Mouse (Mus musculus) bone marrow macrophage, adult 2 months (primary cell): ENCODE results near the gene Dnajb5. TPM values are rescaled to one million over a fixed set of nuclear protein-coding genes. Genes with fewer than 3 reads are reported as not detected.
A peak's percentile ranks its signal among the peaks of the same experiment; 100 is the strongest.

Source experiments
- H3K27ac ChIP-seq: 2 replicates; pipeline ENCODE4 v1.5.1; 2012; ENCODE audit warnings: low read depth, low read length; ENCODE audit not compliant: insufficient read depth
- H3K4me1 ChIP-seq: 2 replicates; pipeline ENCODE4 v1.6.1; 2012; ENCODE audit warnings: low read length; ENCODE audit not compliant: control insufficient read depth, insufficient read depth
- H3K4me3 ChIP-seq: 2 replicates; pipeline ENCODE4 v1.5.1; 2012; ENCODE audit warnings: mild to moderate bottlenecking, low read length, moderate library complexity; ENCODE audit not compliant: insufficient read depth
- CTCF ChIP-seq: IDR thresholded peaks from 2 replicates; pipeline ENCODE4 v1.5.1; 2012; ENCODE audit warnings: low read depth, mild to moderate bottlenecking, low read length, moderate library complexity
- POLR2A ChIP-seq: IDR thresholded peaks from 2 replicates; pipeline ENCODE4 v1.6.1; 2012; ENCODE audit warnings: mild to moderate bottlenecking, low read depth, low read length, borderline replicate concordance
- polyA plus RNA-seq: library from polyadenylated mRNA; stranded (reverse); fragments of >200 nt; gene quantifications from 2 replicates; pipeline ENCODE4 v1.2.4, GENCODE M21; 2012; ENCODE audit not compliant: missing spikeins, insufficient read depth, insufficient read length

The Dnajb5 gene
- polyA plus RNA-seq = 11.7 and 13.5 TPM in 2 replicates

DNA sequence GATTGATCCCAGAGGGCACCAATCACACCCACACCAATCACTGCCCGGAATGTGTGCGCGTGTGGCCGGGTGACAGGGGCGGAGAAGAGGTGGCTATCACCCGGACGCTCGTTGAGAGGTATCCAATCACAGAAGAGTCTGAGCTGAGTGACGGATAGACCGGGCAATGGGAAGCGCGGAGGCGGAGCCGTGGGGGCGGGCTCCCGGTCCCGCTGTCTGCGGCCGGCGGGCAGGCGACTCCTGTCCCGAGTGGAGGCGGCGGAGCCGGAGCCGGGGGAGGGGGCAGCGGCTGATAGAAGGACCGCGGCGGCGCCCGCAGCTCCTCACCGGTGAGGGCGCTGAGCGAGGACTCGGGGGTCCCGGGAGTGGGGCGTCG lies at the start of gene Dnajb5:
Gene Dnajb5 (plus strand): TSS at position 139 of the 376 bp plus-strand sequence.
- H3K4me1 ChIP-seq = peaks cover 10% of the 10 kb centered on the region
- no peak for TF ChIP-seq CTCF
- peak; percentile 80; the same call in 1 of the 2 replicates for TF ChIP-seq POLR2A
- H3K27ac ChIP-seq = peak within 1 kb of the TSS; percentile 53
- peak within 1 kb of the TSS; percentile 76 for H3K4me3 ChIP-seq

DNA sequence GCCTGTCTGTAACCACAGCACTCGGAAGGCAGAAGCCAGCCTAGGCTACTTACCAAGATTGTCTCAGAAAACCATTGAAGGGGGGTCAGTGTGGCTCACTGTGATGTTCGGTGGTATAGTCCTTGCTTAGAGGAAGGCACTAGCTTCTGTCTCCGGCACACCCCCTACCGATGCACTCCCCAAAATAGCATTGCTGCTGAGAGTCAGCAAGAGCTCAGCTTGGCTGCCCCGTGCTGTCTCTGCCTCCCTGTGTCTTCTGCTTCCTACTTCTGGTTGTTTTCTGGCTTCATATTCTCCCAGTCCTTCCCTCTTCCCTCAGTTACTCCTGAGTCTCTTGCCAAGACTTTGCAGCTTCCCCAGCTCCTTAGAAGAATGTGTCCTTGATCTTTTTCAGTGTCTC lies 48.7 kb upstream of the Dnajb5 start:
- Histone ChIP-seq H3K4me1 (peaks cover 5% of the 10 kb centered on the region; the same call in 1 of the 2 replicates), H3K27ac (no peak overlapping the region), H3K4me3 (no peak overlapping the region)
- TF ChIP-seq POLR2A (no peak), CTCF (no peak)

DNA sequence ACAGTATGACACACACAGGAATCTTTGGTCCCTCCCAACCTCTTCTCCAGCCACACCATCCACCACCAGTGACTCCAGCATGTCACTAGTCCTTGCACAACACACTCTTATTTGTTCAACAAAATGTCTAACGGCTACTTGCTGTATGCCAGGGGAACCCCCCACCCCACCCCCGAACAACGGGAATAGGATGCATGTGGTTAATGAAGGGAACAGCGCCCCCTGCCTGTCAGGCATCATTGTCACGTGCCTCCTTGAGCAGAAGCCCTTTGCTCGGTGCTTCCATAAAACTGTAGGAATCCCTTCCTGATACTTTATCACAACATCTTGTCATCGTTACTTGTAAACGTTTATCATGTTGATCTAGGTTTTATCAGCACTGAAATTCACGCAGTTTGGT lies 47.4 kb upstream of the Dnajb5 start:
- peaks cover 5% of the 10 kb centered on the region; the same call in 1 of the 2 replicates for H3K4me1 ChIP-seq
- TF ChIP-seq POLR2A (no peak), CTCF (peak; percentile 71)
- H3K27ac ChIP-seq = no peak overlapping the region
- H3K4me3 ChIP-seq = no peak overlapping the region

DNA sequence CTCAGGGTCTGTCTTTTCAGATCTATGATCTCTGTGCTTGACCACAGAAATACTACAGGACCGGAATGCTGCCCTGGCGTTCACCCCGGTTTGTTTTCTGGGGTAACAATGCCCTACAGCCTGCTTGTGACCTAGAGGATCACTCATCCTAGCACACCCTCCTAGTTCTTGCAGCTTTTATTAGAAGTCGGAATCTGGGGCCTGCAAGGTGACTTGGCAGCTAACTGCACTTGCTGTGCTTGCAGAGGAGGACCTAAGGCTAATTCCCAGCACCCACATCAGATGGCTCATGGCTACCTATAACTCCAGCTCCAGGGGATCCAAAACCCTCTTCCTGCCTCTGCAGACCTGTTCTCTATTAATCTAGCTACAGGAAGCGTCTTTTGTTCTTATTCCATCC lies 46.9 kb upstream of the Dnajb5 start:
- no peak overlapping the region for H3K4me3 ChIP-seq
- no peak overlapping the region for H3K27ac ChIP-seq
- TF ChIP-seq CTCF (no peak), POLR2A (no peak)
- peaks cover 5% of the 10 kb centered on the region; the same call in 1 of the 2 replicates for H3K4me1 ChIP-seq

GRCm38 (mm10) chr4:42903942-42904341 lies 45.7 kb upstream of the Dnajb5 start:
- no peak overlapping the region for H3K27ac ChIP-seq
- H3K4me1 ChIP-seq = peaks cover 5% of the 10 kb centered on the region; the same call in 1 of the 2 replicates
- no peak overlapping the region for H3K4me3 ChIP-seq
- TF ChIP-seq POLR2A = no peak
- TF ChIP-seq CTCF = no peak

DNA sequence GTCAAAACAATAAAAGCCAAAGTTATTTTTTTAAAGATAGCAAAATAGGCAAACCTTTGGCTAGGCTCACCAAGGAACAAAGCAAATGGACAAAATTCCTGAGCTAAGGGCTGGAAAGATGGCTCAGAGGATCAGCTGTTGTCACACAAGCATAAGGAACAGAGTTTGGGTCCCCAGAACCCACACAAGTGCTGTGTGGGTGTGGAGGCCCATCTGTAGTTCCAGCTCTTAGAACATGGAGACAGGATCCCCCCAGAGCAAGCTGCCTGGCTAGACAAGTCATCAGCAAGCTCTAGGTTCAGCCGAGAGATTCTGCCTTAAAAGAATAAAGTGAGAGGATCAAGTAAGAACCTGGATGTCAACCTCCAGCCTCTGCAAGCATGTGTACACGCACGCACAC lies 45.1 kb upstream of the Dnajb5 start:
- TF ChIP-seq CTCF = no peak
- TF ChIP-seq POLR2A = no peak
- no peak overlapping the region for H3K27ac ChIP-seq
- H3K4me1 ChIP-seq = peaks cover 5% of the 10 kb centered on the region; the same call in 1 of the 2 replicates
- H3K4me3 ChIP-seq = no peak overlapping the region

GRCm38 (mm10) chr4:42904966-42905365 lies 44.6 kb upstream of the Dnajb5 start:
- no peak overlapping the region for H3K27ac ChIP-seq
- H3K4me1 ChIP-seq = peaks cover 5% of the 10 kb centered on the region; the same call in 1 of the 2 replicates
- H3K4me3 ChIP-seq = no peak overlapping the region
- TF ChIP-seq CTCF (no peak), POLR2A (no peak)

GRCm38 (mm10) chr4:42913391-42913790 lies 36.2 kb upstream of the Dnajb5 start:
- Histone ChIP-seq H3K27ac (no peak overlapping the region), H3K4me3 (no peak overlapping the region), H3K4me1 (no peaks in the 10 kb centered on the region)
- TF ChIP-seq POLR2A (no peak), CTCF (no peak)

DNA sequence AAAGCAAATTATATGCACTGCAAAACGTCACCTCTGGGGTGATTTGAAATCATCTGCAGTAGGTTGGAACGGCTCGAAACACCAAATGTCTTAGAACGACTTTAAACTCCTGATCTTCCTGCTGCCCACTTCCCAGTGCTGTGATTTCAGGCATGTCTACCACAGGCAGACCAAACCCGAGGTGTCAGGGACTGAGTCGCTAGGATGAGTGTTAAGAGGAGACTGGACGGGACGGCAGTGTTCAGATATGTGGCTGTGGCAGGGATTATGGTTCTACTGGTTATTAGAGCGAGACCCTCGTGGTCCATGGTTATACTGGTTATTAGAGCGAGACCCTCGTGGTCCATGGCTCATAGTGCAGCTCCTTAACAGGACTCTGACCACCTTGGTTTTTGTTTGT lies 34.3 kb upstream of the Dnajb5 start:
- no peak for TF ChIP-seq POLR2A
- no peak for TF ChIP-seq CTCF
- H3K27ac ChIP-seq = no peak overlapping the region
- H3K4me3 ChIP-seq = no peak overlapping the region
- no peaks in the 10 kb centered on the region for H3K4me1 ChIP-seq

- no peak overlapping the region for H3K4me3 ChIP-seq
- TF ChIP-seq CTCF (no peak), POLR2A (no peak)
- no peaks in the 10 kb centered on the region for H3K4me1 ChIP-seq
- no peak overlapping the region for H3K27ac ChIP-seq
Measured at GRCm38 (mm10) chr4:42915966-42916365, 33.6 kb upstream of the Dnajb5 start.

DNA sequence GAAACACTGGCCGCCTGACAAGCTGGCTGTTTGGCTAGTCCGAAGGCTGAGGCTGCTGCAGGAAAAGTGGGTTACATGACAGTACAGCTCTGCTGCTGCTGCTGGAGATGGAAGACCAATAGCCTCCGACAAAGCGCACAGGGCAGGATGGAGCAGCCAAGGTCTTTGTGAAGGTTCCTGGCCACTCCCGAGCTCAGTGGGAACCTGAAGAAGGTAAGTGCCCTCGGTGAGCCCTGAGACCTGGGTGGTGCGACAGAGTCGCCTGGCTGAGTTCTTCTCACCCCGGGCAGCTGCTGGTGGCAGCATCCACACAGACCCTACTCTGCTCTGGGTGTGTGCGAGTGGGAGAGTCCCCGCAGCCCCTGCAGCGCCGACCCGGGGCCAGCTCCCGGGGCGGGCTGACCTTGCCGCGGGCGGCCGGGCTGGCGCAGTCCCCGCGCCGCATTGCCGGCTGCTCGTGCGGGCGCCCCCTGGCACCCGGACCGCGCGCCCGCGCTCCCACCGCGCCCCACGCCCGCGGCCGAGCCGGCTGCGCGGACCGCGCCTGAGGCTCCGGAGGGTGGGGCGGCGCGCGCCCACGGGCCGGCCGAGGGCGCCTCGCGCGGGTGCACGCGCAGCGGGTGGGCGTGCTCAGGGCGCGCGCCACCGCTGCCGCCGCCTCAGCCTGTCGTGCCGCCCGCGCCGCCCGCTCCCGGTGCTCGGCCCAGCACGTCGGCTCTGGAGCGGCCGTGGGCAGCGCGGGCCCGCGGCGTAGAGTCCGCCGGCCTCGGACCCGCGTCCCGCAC lies 32.8 kb upstream of the Dnajb5 start, which contains the start of gene Phf24:
Gene Phf24 (plus strand): TSS at position 44 of the 785 bp plus-strand sequence.
- H3K27ac ChIP-seq = no peak within 1 kb of the TSS
- no peak for TF ChIP-seq CTCF
- no peak for TF ChIP-seq POLR2A
- no peaks in the 10 kb centered on the region for H3K4me1 ChIP-seq
- peak within 1 kb of the TSS; percentile 48 for H3K4me3 ChIP-seq
